Mouse (Mus musculus): ENCODE measurements around the gene Ncdn. TPM values are rescaled to one million over a fixed set of nuclear protein-coding genes. Genes with fewer than 3 reads are reported as not detected.

The Ncdn gene
- total RNA-seq, 1 experiment: 25.8 TPM

DNA sequence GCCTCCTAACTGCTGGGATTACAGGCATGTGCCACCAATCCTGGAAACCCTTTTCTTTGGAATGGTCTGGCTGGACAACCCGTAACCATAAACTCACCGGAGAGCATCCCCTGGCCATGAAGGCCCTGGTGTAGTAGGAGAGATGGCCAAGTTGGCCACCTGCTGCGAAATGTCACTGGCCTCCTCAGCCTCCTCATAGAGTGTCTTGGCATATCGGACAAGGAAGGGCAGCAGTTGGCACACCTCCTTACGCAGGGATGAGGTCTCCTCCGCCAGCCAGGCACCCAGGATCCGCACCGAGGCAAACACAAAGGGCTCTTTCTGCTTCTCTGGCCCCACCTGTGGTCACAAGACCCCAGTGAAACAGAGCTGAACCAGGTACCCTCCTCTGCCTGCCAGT is 4.9 kb downstream of the Ncdn start:
- peaks cover 30% of the 10 kb centered on the region for H3K36me3 ChIP-seq (ENCODE audit: control insufficient read depth, insufficient read depth, low read length, poor library complexity, severe bottlenecking)

DNA sequence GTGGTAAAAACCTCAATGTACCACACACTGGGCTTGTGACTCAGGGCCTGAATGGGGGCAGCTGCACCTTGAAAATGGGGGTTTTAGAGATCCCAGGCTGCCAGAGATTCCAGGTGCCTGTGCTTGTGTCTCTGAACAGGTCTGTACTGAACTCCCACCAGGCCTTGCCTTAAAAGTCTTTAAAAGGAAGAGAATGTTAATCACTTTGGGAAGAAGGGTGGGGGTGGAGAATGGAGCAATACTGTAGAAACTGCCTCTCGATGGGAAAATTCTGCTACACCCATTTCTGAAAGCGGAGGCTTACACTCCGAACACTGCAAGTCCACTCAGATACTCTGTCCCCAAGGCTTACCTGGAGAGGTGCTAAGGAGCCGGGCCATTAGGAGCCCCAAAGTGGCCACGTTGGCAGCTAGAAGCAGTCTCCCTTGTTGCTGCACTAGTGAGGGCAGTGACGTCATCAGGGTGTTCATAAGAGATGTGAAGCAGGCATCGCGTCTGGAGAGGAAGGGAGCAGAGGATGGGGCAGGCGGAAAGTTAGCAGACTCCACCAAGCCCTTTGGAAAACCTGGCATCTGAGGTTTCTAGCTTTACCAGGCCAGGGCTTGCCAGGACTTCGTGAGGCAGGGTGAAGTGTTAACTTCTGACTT is 6.9 kb downstream of the Ncdn start:
- 0 out of 2 replicates have a peak overlapping the region, but pooled peaks have one; percentile 27 for H3K9ac ChIP-seq (ENCODE audit: insufficient read depth, low read depth, low read length, poor library complexity, severe bottlenecking)
- TF ChIP-seq MAFK (IDR thresholded peaks at IDR 0.05; ENCODE audit: insufficient read depth, low read depth, low read length) (no peak), ZC3H11A (IDR thresholded peaks at IDR 0.05; ENCODE audit: borderline replicate concordance, low read depth, low read length) (no peak), HCFC1 (IDR thresholded peaks at IDR 0.05; ENCODE audit: borderline replicate concordance, insufficient read depth, low read length) (no peak), CHD2 (IDR thresholded peaks at IDR 0.05; ENCODE audit: low read depth, low read length) (no peak), ZNF384 (IDR thresholded peaks at IDR 0.05; ENCODE audit: low read depth, low read length) (no peak)
- peaks cover 0 to 21% of the 10 kb centered on the region in 2 experiments; a peak in 2 of 4 replicates for H3K4me1 ChIP-seq (ENCODE audit: control insufficient read depth in 2 of 2, insufficient read depth in 2 of 2, low read length in 2 of 2, poor library complexity in 1 of 2)
- peaks cover 30% of the 10 kb centered on the region for H3K36me3 ChIP-seq (ENCODE audit: control insufficient read depth, insufficient read depth, low read length, poor library complexity, severe bottlenecking)
- no peak overlapping the region for H3K4me3 ChIP-seq (ENCODE audit: insufficient read depth in 1 of 2, low read depth in 1 of 2, low read length in 2 of 2, poor library complexity in 1 of 2, severe bottlenecking in 1 of 2)
- in situ Hi-C loops (cut with MboI; ENCODE audit: low sequenced_read_pairs in 2 of 2, unreplicated experiment in 2 of 2): no loop called here
- H3K27ac ChIP-seq (ENCODE audit: insufficient read depth, low read depth, low read length, poor library complexity, severe bottlenecking): no peak overlapping the region
- DNase-seq (ENCODE audit: low read depth, low spot score): no peak
- H3K9me3 ChIP-seq (ENCODE audit: control insufficient read depth, insufficient read depth, low read depth, low read length): no peaks in the 10 kb centered on the region

More for the DNA sequence above, 4.9 kb downstream of the Ncdn start:
- TF ChIP-seq MAFK (IDR thresholded peaks at IDR 0.05; ENCODE audit: insufficient read depth, low read depth, low read length) (no peak), CHD2 (IDR thresholded peaks at IDR 0.05; ENCODE audit: low read depth, low read length) (no peak), HCFC1 (IDR thresholded peaks at IDR 0.05; ENCODE audit: borderline replicate concordance, insufficient read depth, low read length) (no peak), ZC3H11A (IDR thresholded peaks at IDR 0.05; ENCODE audit: borderline replicate concordance, low read depth, low read length) (no peak), ZNF384 (IDR thresholded peaks at IDR 0.05; ENCODE audit: low read depth, low read length) (no peak)
- Histone ChIP-seq H3K9me3 (ENCODE audit: control insufficient read depth, insufficient read depth, low read depth, low read length) (no peaks in the 10 kb centered on the region), H3K4me1 (ENCODE audit: control insufficient read depth in 2 of 2, insufficient read depth in 2 of 2, low read length in 2 of 2, poor library complexity in 1 of 2) (peaks cover 0 to 23% of the 10 kb centered on the region in 2 experiments; a peak in 1 of 4 replicates), H3K9ac (ENCODE audit: insufficient read depth, low read depth, low read length, poor library complexity, severe bottlenecking) (no peak overlapping the region), H3K4me3 (ENCODE audit: insufficient read depth in 1 of 2, low read depth in 1 of 2, low read length in 2 of 2, poor library complexity in 1 of 2, severe bottlenecking in 1 of 2) (no peak overlapping the region), H3K27ac (ENCODE audit: insufficient read depth, low read depth, low read length, poor library complexity, severe bottlenecking) (no peak overlapping the region)
- no peak for DNase-seq (ENCODE audit: low read depth, low spot score)
- in situ Hi-C loops (cut with MboI; ENCODE audit: low sequenced_read_pairs in 2 of 2, unreplicated experiment in 2 of 2): no loop called here

DNA sequence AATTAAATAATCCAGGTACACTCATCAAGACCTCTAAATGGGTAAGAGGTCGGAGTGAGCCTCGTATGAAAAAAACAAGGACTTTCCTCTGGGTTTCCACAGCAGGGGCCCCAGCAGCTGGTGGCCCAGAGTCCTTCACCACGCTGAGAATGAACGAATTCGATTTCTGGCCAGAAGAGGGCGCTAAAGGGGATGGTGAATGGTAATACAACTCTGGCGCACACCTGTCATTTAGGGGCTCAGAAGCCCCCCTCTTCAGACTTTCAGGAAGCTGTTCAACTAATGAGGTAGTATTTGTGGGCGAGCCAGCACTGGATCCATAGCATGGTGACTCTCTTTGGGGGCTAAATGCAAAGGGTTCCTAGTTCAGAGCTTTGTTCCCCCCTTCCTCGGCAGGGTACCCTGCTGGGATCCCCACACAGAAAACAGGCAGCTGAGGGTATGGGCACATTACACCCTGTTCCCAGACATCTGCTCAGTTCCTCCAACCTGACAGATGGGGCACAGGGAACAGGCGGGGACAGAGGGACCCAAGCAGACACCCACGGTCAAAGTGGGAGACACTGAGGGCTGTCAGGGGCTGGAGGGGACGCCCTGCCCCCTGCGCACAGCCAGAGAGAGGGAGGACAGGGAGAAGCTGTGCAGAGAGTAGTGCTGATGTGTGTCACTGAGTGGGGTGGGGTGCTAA is 7.6 kb downstream of the Ncdn start:
- Histone ChIP-seq H3K9ac (ENCODE audit: insufficient read depth, low read depth, low read length, poor library complexity, severe bottlenecking) (0 out of 2 replicates have a peak overlapping the region, but pooled peaks have one; percentile 27), H3K36me3 (ENCODE audit: control insufficient read depth, insufficient read depth, low read length, poor library complexity, severe bottlenecking) (peaks cover 30% of the 10 kb centered on the region), H3K27ac (ENCODE audit: insufficient read depth, low read depth, low read length, poor library complexity, severe bottlenecking) (no peak overlapping the region), H3K9me3 (ENCODE audit: control insufficient read depth, insufficient read depth, low read depth, low read length) (no peaks in the 10 kb centered on the region), H3K4me1 (ENCODE audit: control insufficient read depth in 2 of 2, insufficient read depth in 2 of 2, low read length in 2 of 2, poor library complexity in 1 of 2) (peaks cover 0 to 21% of the 10 kb centered on the region in 2 experiments; a peak in 2 of 4 replicates), H3K4me3 (ENCODE audit: insufficient read depth in 1 of 2, low read depth in 1 of 2, low read length in 2 of 2, poor library complexity in 1 of 2, severe bottlenecking in 1 of 2) (0 out of 4 replicates have a peak overlapping the region, but pooled peaks of 1 of the 2 experiments have one; percentile 1)
- in situ Hi-C loops (cut with MboI; ENCODE audit: low sequenced_read_pairs in 2 of 2, unreplicated experiment in 2 of 2): no loop called here
- 0 out of 2 replicates have a peak, but pooled peaks have one; percentile 27 for TF ChIP-seq ZNF384 (IDR thresholded peaks at IDR 0.05; ENCODE audit: low read depth, low read length)
- TF ChIP-seq CHD2 (IDR thresholded peaks at IDR 0.05; ENCODE audit: low read depth, low read length): no peak
- no peak for TF ChIP-seq MAFK (IDR thresholded peaks at IDR 0.05; ENCODE audit: insufficient read depth, low read depth, low read length)
- TF ChIP-seq HCFC1 (IDR thresholded peaks at IDR 0.05; ENCODE audit: borderline replicate concordance, insufficient read depth, low read length): no peak
- DNase-seq (ENCODE audit: low read depth, low spot score): no peak

DNA sequence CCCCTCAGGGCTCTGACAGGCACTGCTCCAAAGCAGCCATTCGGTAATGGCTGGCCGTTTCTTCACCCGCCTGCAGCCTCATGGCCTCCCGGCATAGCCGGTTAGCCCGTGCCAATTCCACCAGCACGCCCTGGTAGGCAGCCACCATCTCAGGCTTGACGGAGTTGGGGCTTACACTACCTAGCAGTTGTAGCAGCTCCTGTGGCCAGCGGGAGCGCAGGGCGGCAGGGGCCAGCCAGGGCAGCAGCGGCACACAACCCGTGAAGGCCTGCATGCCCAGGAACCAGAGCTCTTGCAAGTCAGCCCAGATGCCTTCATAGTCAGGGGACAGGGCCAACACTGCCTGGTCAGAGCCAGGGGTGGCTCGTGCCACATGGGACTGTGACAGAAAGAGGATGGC is 8.4 kb downstream of the Ncdn start:
- Histone ChIP-seq H3K4me1 (ENCODE audit: control insufficient read depth in 2 of 2, insufficient read depth in 2 of 2, low read length in 2 of 2, poor library complexity in 1 of 2) (peaks cover 0 to 19% of the 10 kb centered on the region in 2 experiments; a peak in 3 of 4 replicates), H3K4me3 (ENCODE audit: insufficient read depth in 1 of 2, low read depth in 1 of 2, low read length in 2 of 2, poor library complexity in 1 of 2, severe bottlenecking in 1 of 2) (peak overlapping the region; percentile 18 to 42; a peak in 1 of 4 replicates), H3K36me3 (ENCODE audit: control insufficient read depth, insufficient read depth, low read length, poor library complexity, severe bottlenecking) (peaks cover 26% of the 10 kb centered on the region), H3K9ac (ENCODE audit: insufficient read depth, low read depth, low read length, poor library complexity, severe bottlenecking) (no peak overlapping the region), H3K9me3 (ENCODE audit: control insufficient read depth, insufficient read depth, low read depth, low read length) (no peaks in the 10 kb centered on the region), H3K27ac (ENCODE audit: insufficient read depth, low read depth, low read length, poor library complexity, severe bottlenecking) (no peak overlapping the region)
- TF ChIP-seq MAFK (IDR thresholded peaks at IDR 0.05; ENCODE audit: insufficient read depth, low read depth, low read length) (no peak), CHD2 (IDR thresholded peaks at IDR 0.05; ENCODE audit: low read depth, low read length) (no peak), HCFC1 (IDR thresholded peaks at IDR 0.05; ENCODE audit: borderline replicate concordance, insufficient read depth, low read length) (no peak), ZC3H11A (IDR thresholded peaks at IDR 0.05; ENCODE audit: borderline replicate concordance, low read depth, low read length) (no peak), ZNF384 (IDR thresholded peaks at IDR 0.05; ENCODE audit: low read depth, low read length) (no peak)
- in situ Hi-C loops (cut with MboI; ENCODE audit: low sequenced_read_pairs in 2 of 2, unreplicated experiment in 2 of 2): no loop called here
- no peak for DNase-seq (ENCODE audit: low read depth, low spot score)

All from ES-E14 (cell line).